16 mouse cellular contexts compared by ENCODE assay signal in the genomic region with DNA sequence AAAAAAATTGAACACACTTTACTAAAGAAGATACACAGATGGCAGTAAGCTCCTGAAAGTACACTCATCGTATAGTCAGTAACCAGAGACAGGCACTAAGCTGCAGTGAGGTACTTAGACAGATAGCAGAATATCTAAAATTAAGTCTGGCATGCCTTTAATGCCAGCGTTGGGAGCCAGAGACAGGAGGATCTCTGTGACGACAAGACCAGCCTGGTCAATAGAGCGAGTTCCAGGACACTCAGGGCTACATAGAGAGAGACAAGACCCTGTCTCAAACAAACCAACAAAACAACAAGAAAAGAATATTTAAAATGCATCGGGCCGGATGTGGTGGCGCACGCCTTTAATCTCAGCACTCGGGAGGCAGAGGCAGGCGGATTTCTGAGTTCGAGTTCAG.
"Had no signal": no experiment of that assay in that cellular context is flagged by ENCODE, and none has a peak within 500 bp of the region (broad histone marks: within the 10 kb centered on the region; RNA-seq: fewer than 3 reads in every experiment).

No protein-coding gene starts in this region.

- H3K27me3 ChIP-seq: neural tube, embryonic 13.5 days; neural tube, embryonic 15.5 days; stomach, embryonic 15.5 days had no signal

- H3K27ac ChIP-seq: neural tube, embryonic 13.5 days; neural tube, embryonic 15.5 days; stomach, embryonic 15.5 days; stomach, postnatal 0 days had no signal

- H3K9ac ChIP-seq: neural tube, embryonic 13.5 days; neural tube, embryonic 15.5 days; stomach, embryonic 15.5 days had no signal

- H3K36me3 ChIP-seq: neural tube, embryonic 13.5 days; neural tube, embryonic 15.5 days; stomach, embryonic 15.5 days had no signal

- H3K4me2 ChIP-seq: neural tube, embryonic 13.5 days; neural tube, embryonic 15.5 days; stomach, embryonic 15.5 days had no signal

- DNase-seq: retina, postnatal 1 day; right cerebral cortex, adult 18-20 months; right cerebral cortex, postnatal 14 days; right cerebral cortex, postnatal 25 days; right cerebral cortex, postnatal 4 days; spleen, adult 18-20 months; thymus, adult 18-20 months; thymus, adult 2 months; thymus, postnatal 14 days; thymus, postnatal 25 days; thymus, postnatal 36 days; thymus, postnatal 4 days had no signal

- H3K4me1 ChIP-seq: neural tube, embryonic 13.5 days; neural tube, embryonic 15.5 days had no signal

- H3K9me3 ChIP-seq: stomach, embryonic 15.5 days had no signal

- H3K4me3 ChIP-seq: neural tube, embryonic 13.5 days; neural tube, embryonic 15.5 days; stomach, embryonic 15.5 days had no signal
